Mouse (Mus musculus) olfactory bulb, adult 2 months (tissue): ENCODE measurements around the gene Bcat1.

ENCODE experiments used
- CTCF ChIP-seq: fragments of 200-500 bp; IDR thresholded peaks from 2 replicates; pipeline ENCODE4 v1.5.1; 2012; ENCODE audit warnings: low read depth, mild to moderate bottlenecking, low read length, moderate library complexity; ENCODE audit not compliant: insufficient read depth
- POLR2A ChIP-seq: fragments of 200-500 bp; IDR thresholded peaks from 2 replicates; pipeline ENCODE4 v1.6.1; 2012; ENCODE audit warnings: mild to moderate bottlenecking, low read depth, low read length, moderate library complexity; ENCODE audit not compliant: insufficient read depth

- TF ChIP-seq CTCF (no peak), POLR2A (no peak)
Measured at GRCm38 (mm10) chr6:144987676-144988075, 88.3 kb downstream of the Bcat1 start.
